Mouse (Mus musculus): ENCODE measurements at regions not wholly inside any gene's neighbourhood (a gene's known extent, or its start where the extent isn't known, plus 50 kb on each side); places are given as distances from the start of the nearest gene placed in this dataset.

GRCm38 (mm10) chr12:102057979-102058378 is 70.6 kb upstream of the Slc24a4 start:
- TF ChIP-seq EP300 (IDR thresholded peaks at IDR 0.05) (no peak), CTCF (IDR thresholded peaks at IDR 0.05) (no peak)

Measured in lung, postnatal 0 days (tissue).